Mouse (Mus musculus): ENCODE data around the gene Itga9.

GRCm38 (mm10) chr9:118926111-118926650 lies 319.7 kb downstream of the Itga9 start, which contains the start of gene Ctdspl:
- TF ChIP-seq POLR2A (IDR thresholded peaks at IDR 0.05; ENCODE audit: insufficient read length, low read depth) (no peak), SRF (IDR thresholded peaks at IDR 0.05; ENCODE audit: control insufficient read depth, insufficient read length, low read depth) (no peak), POLR2AphosphoS2 (IDR thresholded peaks at IDR 0.05; ENCODE audit: insufficient read length, low read depth) (no peak), MYOG (IDR thresholded peaks at IDR 0.05; ENCODE audit: control insufficient read depth in 1 of 3, insufficient read depth in 1 of 3, insufficient read length in 2 of 3, low read depth in 2 of 3) (no peak), USF1 (IDR thresholded peaks at IDR 0.05; ENCODE audit: low read depth) (no peak), MAX (IDR thresholded peaks at IDR 0.05; ENCODE audit: low read depth) (no peak), MYOD1 (IDR thresholded peaks at IDR 0.05; ENCODE audit: control insufficient read depth in 1 of 3, insufficient read length in 2 of 3, low read depth in 2 of 3) (no peak), E2F4 (IDR thresholded peaks at IDR 0.05; ENCODE audit: insufficient read depth) (no peak), TCF12 (IDR thresholded peaks at IDR 0.05; ENCODE audit: insufficient read depth, poor library complexity, severe bottlenecking) (no peak)

Measured in myocyte (in vitro differentiated cells).